Mouse (Mus musculus): ENCODE results near the gene Exosc8.
"Not testable (repeated sequence)": the region's sequence is repeated elsewhere in the genome, so short reads cannot be mapped to it uniquely, and the experiment has no call there.

Gene Exosc8

GRCm38 (mm10) chr3:54736101-54736927 is 1.1 kb upstream of the Exosc8 start:
- peak in 1 of 2 experiments; percentile 3 for DNase-seq (ENCODE audit: low read depth in 2 of 2, low spot score in 2 of 2)

GRCm38 (mm10) chr3:54734411-54735246 is 564 bp downstream of the Exosc8 start:
- peak; percentile 86 to 87 for DNase-seq (ENCODE audit: low read depth in 2 of 2, low spot score in 2 of 2)

- DNase-seq (ENCODE audit: low read depth in 2 of 2, low spot score in 2 of 2) = no peak
These were observed 2.8 kb downstream of the Exosc8 start for GRCm38 (mm10) chr3:54732371-54732770.

- DNase-seq (ENCODE audit: low read depth in 2 of 2, low spot score in 2 of 2) = no peak
These were observed 3.5 kb downstream of the Exosc8 start for GRCm38 (mm10) chr3:54731626-54732150.

GRCm38 (mm10) chr3:54728100-54728499 is 7.1 kb downstream of the Exosc8 start:
- no peak for DNase-seq (ENCODE audit: low read depth in 2 of 2, low spot score in 2 of 2)

GRCm38 (mm10) chr3:54727588-54727987 is 7.6 kb downstream of the Exosc8 start:
- DNase-seq (ENCODE audit: low read depth in 2 of 2, low spot score in 2 of 2) = no peak

- DNase-seq (ENCODE audit: low read depth in 2 of 2, low spot score in 2 of 2) = no peak
These were observed 9.8 kb downstream of the Exosc8 start for GRCm38 (mm10) chr3:54725344-54725743.

GRCm38 (mm10) chr3:54723741-54724500 is 11.3 kb downstream of the Exosc8 start:
- peak; percentile 36 to 55 for DNase-seq (ENCODE audit: low read depth in 2 of 2, low spot score in 2 of 2)

- no peak for DNase-seq (ENCODE audit: low read depth in 2 of 2, low spot score in 2 of 2)
These were observed 16.2 kb downstream of the Exosc8 start for GRCm38 (mm10) chr3:54718947-54719346.

GRCm38 (mm10) chr3:54717348-54717747 is 17.8 kb downstream of the Exosc8 start:
- no peak for DNase-seq (ENCODE audit: low read depth in 2 of 2, low spot score in 2 of 2)

- DNase-seq (ENCODE audit: low read depth in 2 of 2, low spot score in 2 of 2) = no peak
These were observed 19.7 kb downstream of the Exosc8 start for GRCm38 (mm10) chr3:54715461-54715860.

- no peak for DNase-seq (ENCODE audit: low read depth in 2 of 2, low spot score in 2 of 2)
These were observed 20.9 kb downstream of the Exosc8 start, which contains the start of gene Gm21958 for GRCm38 (mm10) chr3:54714253-54714652. Gm21958 (minus strand) TSS chr3:54714353.

GRCm38 (mm10) chr3:54708972-54709371 is 26.2 kb downstream of the Exosc8 start:
- no peak for DNase-seq (ENCODE audit: low read depth in 2 of 2, low spot score in 2 of 2)

GRCm38 (mm10) chr3:54704106-54704505 is 31.1 kb downstream of the Exosc8 start:
- not testable (repeated sequence) for DNase-seq (ENCODE audit: low read depth in 2 of 2, low spot score in 2 of 2)

GRCm38 (mm10) chr3:54699759-54700301 is 35.4 kb downstream of the Exosc8 start:
- no peak for DNase-seq (ENCODE audit: low read depth in 2 of 2, low spot score in 2 of 2)

GRCm38 (mm10) chr3:54693056-54693415 is 42.2 kb downstream of the Exosc8 start:
- DNase-seq (ENCODE audit: low read depth in 2 of 2, low spot score in 2 of 2) = no peak

- DNase-seq (ENCODE audit: low read depth in 2 of 2, low spot score in 2 of 2) = peak; percentile 83 to 86
These were observed 42.8 kb downstream of the Exosc8 start, which contains the start of gene Supt20 for GRCm38 (mm10) chr3:54692202-54693055. Supt20 (plus strand) TSS chr3:54692807.

- no peak for DNase-seq (ENCODE audit: low read depth in 2 of 2, low spot score in 2 of 2)
These were observed 46.1 kb downstream of the Exosc8 start for GRCm38 (mm10) chr3:54689091-54689490.

GRCm38 (mm10) chr3:54687245-54687644 is 47.9 kb downstream of the Exosc8 start:
- no peak for DNase-seq (ENCODE audit: low read depth in 2 of 2, low spot score in 2 of 2)

GRCm38 (mm10) chr3:54685202-54685601 is 50.0 kb downstream of the Exosc8 start:
- DNase-seq (ENCODE audit: low read depth in 2 of 2, low spot score in 2 of 2) = no peak

All from CD8-positive naive resting alpha-beta T cell, adult 2 months (primary cell).